ENCODE assay signal across 27 mouse cellular contexts in the genomic region with DNA sequence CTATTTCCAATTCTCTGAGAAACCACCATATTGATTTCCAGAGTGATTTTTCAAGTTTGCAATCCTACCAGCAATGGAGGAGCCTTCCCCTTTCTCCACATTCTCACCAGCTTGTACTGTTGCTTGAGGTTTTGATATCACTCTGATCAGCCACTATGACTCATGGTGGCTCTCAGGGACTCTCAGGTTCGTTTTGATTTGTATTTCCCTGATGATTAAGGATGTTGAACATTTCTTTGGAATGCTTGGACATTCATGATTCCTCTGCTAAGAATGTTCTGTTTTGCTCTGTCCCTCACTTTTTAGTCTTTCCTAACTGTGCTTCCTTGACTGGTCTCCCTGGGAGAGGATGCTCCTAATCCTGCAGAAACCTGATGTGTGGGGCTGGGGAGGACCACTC. TPM values are rescaled to one million over a fixed set of nuclear protein-coding genes. Genes with fewer than 3 reads are reported as not detected.
"Had no signal": no experiment of that assay in that cellular context is flagged by ENCODE, and none has a peak within 500 bp of the region (broad histone marks: within the 10 kb centered on the region; RNA-seq: fewer than 3 reads in every experiment).

No protein-coding gene starts in this region.

- H3K4me3 ChIP-seq: heart, adult 2 months; heart, embryonic 13.5 days; heart, embryonic 15.5 days; hindbrain, embryonic 10.5 days; hindbrain, embryonic 12.5 days; intestine, embryonic 15.5 days; limb, embryonic 12.5 days; liver, embryonic 13.5 days; liver, embryonic 15.5 days had no signal

- H3K9me3 ChIP-seq: heart, embryonic 13.5 days; heart, embryonic 15.5 days; hindbrain, embryonic 10.5 days; hindbrain, embryonic 12.5 days; intestine, embryonic 15.5 days; limb, embryonic 12.5 days; liver, embryonic 13.5 days; liver, embryonic 15.5 days had no signal

- DNase-seq: gastrocnemius, postnatal 14 days; gastrocnemius, postnatal 36 days; heart, adult 11 months; heart, adult 2 months; heart, postnatal 4 days; kidney, adult 18-20 months; kidney, adult 8-10 months; kidney, postnatal 10 days; kidney, postnatal 36 days; layer of hippocampus, adult 9-11 months; layer of hippocampus, postnatal 36 days; left cerebral cortex, postnatal 4 days; liver; liver, embryonic 13.5 days; liver, postnatal 0 days had no signal

- H3K36me3 ChIP-seq: heart, embryonic 13.5 days; heart, embryonic 15.5 days; hindbrain, embryonic 10.5 days; hindbrain, embryonic 12.5 days; intestine, embryonic 15.5 days; limb, embryonic 12.5 days; liver, embryonic 13.5 days; liver, embryonic 15.5 days had no signal

- H3K27me3 ChIP-seq: heart, embryonic 13.5 days; heart, embryonic 15.5 days; hindbrain, embryonic 12.5 days; intestine, embryonic 15.5 days; limb, embryonic 12.5 days; liver, embryonic 13.5 days; liver, embryonic 15.5 days had no signal

- H3K27ac ChIP-seq: heart, adult 2 months; heart, embryonic 13.5 days; heart, embryonic 15.5 days; hindbrain, embryonic 10.5 days; hindbrain, embryonic 12.5 days; hindbrain, embryonic 14.5 days; intestine, embryonic 15.5 days; limb, embryonic 12.5 days; liver, embryonic 13.5 days; liver, embryonic 15.5 days had no signal

- H3K4me1 ChIP-seq: heart, embryonic 13.5 days; heart, embryonic 15.5 days; hindbrain, embryonic 10.5 days; hindbrain, embryonic 12.5 days; intestine, embryonic 15.5 days; limb, embryonic 12.5 days; liver, embryonic 13.5 days; liver, embryonic 15.5 days had no signal

RNA-seq across cellular contexts. Expression of a gene that starts 6.3 kb away (rescaled TPM):
- polyA plus RNA-seq: heart, adult 2 months; heart, embryonic 11.5 days; inflammation-experienced regulatory T-cells, adult 6 months; limb, embryonic 12.5 days; liver, embryonic 11.5 days; liver, postnatal 0 days had no signal

RNA-seq across cellular contexts. Expression of a gene that starts 39.8 kb away (rescaled TPM):
- polyA plus RNA-seq: hindbrain, embryonic 10.5 days; hindbrain, embryonic 16.5 days had no signal
